Mouse (Mus musculus): ENCODE measurements around the gene Chid1. TPM values are rescaled to one million over a fixed set of nuclear protein-coding genes. Genes with fewer than 3 reads are reported as not detected.
"Not testable (repeated sequence)": the region's sequence is repeated elsewhere in the genome, so short reads cannot be mapped to it uniquely, and the experiment has no call there.

The Chid1 gene
- polyA plus RNA-seq, 1 experiment from 2014 or later, result 30.2 TPM

- WGBS, result 1% methylated on average over 23 of the region's 23 CpGs
- ATAC-seq (ENCODE audit: low FRiP score, low read depth), result peak; percentile 39
- H3K9ac ChIP-seq (replicated peaks), result peak overlapping the region; percentile 76
Measured at GRCm38 (mm10) chr7:141455610-141456314, 83.9 kb downstream of the Chid1 start.

GRCm38 (mm10) chr7:141454967-141455551, 84.6 kb downstream of the Chid1 start, which contains the start of gene Pnpla2:
Gene Pnpla2 (plus strand): TSS chr7:141455198.
- Histone ChIP-seq H3K36me3 (peaks cover 37% of the 10 kb centered on the region), H3K9me3 (no peaks in the 10 kb centered on the region), H3K9ac (replicated peaks) (peak within 1 kb of the TSS; percentile 76), H3K27ac (replicated peaks) (peak within 1 kb of the TSS; percentile 66), H3K4me3 (peak within 1 kb of the TSS; percentile 63), H3K4me1 (peaks cover 13% of the 10 kb centered on the region), H3K27me3 (peaks cover 31% of the 10 kb centered on the region), H3K4me2 (replicated peaks) (peak within 1 kb of the TSS; percentile 95)
- peak; percentile 81 for ATAC-seq (ENCODE audit: low FRiP score, low read depth)
- WGBS, result under 1% methylated on average over 45 of the region's 45 CpGs

More at GRCm38 (mm10) chr7:141455610-141456314, 83.9 kb downstream of the Chid1 start:
- H3K4me3 ChIP-seq, result peak overlapping the region; percentile 63
- H3K9me3 ChIP-seq, result no peaks in the 10 kb centered on the region
- peaks cover 31% of the 10 kb centered on the region for H3K36me3 ChIP-seq
- peak overlapping the region; percentile 66 for H3K27ac ChIP-seq (replicated peaks)
- H3K4me2 ChIP-seq (replicated peaks), result peak overlapping the region; percentile 95
- peaks cover 38% of the 10 kb centered on the region for H3K27me3 ChIP-seq
- H3K4me1 ChIP-seq, result peaks cover 13% of the 10 kb centered on the region

- Histone ChIP-seq H3K9ac (replicated peaks) (no peak overlapping the region), H3K4me3 (no peak overlapping the region), H3K36me3 (peaks cover 38% of the 10 kb centered on the region), H3K27me3 (peaks cover 17% of the 10 kb centered on the region), H3K4me2 (replicated peaks) (no peak overlapping the region), H3K4me1 (peaks cover 19% of the 10 kb centered on the region), H3K27ac (replicated peaks) (no peak overlapping the region), H3K9me3 (no peaks in the 10 kb centered on the region)
- 83% methylated on average over 2 of the region's 2 CpGs for WGBS
- ATAC-seq (ENCODE audit: low FRiP score, low read depth), result no peak
Measured at GRCm38 (mm10) chr7:141453636-141454035, 86.0 kb downstream of the Chid1 start.

GRCm38 (mm10) chr7:141451928-141452327, 87.7 kb downstream of the Chid1 start:
- H3K9ac ChIP-seq (replicated peaks), result no peak overlapping the region

GRCm38 (mm10) chr7:141447110-141447991, 92.3 kb downstream of the Chid1 start, which contains the start of gene Rplp2:
Gene Rplp2 (plus strand): TSS chr7:141447370.
- peak within 1 kb of the TSS; percentile 91 for H3K9ac ChIP-seq (replicated peaks)
- H3K4me3 ChIP-seq, result peak within 1 kb of the TSS; percentile 90
- peak within 1 kb of the TSS; percentile 81 for H3K27ac ChIP-seq (replicated peaks)
- H3K4me1 ChIP-seq, result peaks cover 33% of the 10 kb centered on the region
- under 1% methylated on average over 63 of the region's 63 CpGs for WGBS
- peak; percentile 90 for ATAC-seq (ENCODE audit: low FRiP score, low read depth)
- H3K9me3 ChIP-seq, result no peaks in the 10 kb centered on the region
- H3K36me3 ChIP-seq, result peaks cover 39% of the 10 kb centered on the region
- peak within 1 kb of the TSS; percentile 79 for H3K4me2 ChIP-seq (replicated peaks)
- H3K27me3 ChIP-seq, result no peaks in the 10 kb centered on the region

More at GRCm38 (mm10) chr7:141451928-141452327, 87.7 kb downstream of the Chid1 start:
- Histone ChIP-seq H3K36me3 (peaks cover 40% of the 10 kb centered on the region), H3K4me2 (replicated peaks) (no peak overlapping the region), H3K4me3 (no peak overlapping the region), H3K27ac (replicated peaks) (no peak overlapping the region), H3K9me3 (no peaks in the 10 kb centered on the region), H3K4me1 (peaks cover 26% of the 10 kb centered on the region), H3K27me3 (peaks cover 11% of the 10 kb centered on the region; the same call in 1 of the 2 replicates)
- no peak for ATAC-seq (ENCODE audit: low FRiP score, low read depth)

GRCm38 (mm10) chr7:141446374-141446773, 93.3 kb downstream of the Chid1 start:
- H3K4me1 ChIP-seq, result peaks cover 42% of the 10 kb centered on the region
- not testable (repeated sequence) for H3K9ac ChIP-seq (replicated peaks); H3K27ac ChIP-seq (replicated peaks); ATAC-seq (ENCODE audit: low FRiP score, low read depth); H3K9me3 ChIP-seq; H3K27me3 ChIP-seq; H3K4me3 ChIP-seq
- 75% methylated on average over 3 of the region's 3 CpGs for WGBS
- H3K4me2 ChIP-seq (replicated peaks), result peak overlapping the region; percentile 79; the same call in 1 of the 2 replicates
- H3K36me3 ChIP-seq, result peaks cover 34% of the 10 kb centered on the region

- Histone ChIP-seq H3K4me3 (peak within 1 kb of the TSS; percentile 41), H3K9ac (replicated peaks) (peak within 1 kb of the TSS; percentile 45), H3K27me3 (no peaks in the 10 kb centered on the region), H3K4me1 (peaks cover 38% of the 10 kb centered on the region), H3K9me3 (no peaks in the 10 kb centered on the region), H3K4me2 (replicated peaks) (peak within 1 kb of the TSS; percentile 61), H3K27ac (replicated peaks) (no peak within 1 kb of the TSS; the same call in 1 of the 2 replicates), H3K36me3 (peaks cover 25% of the 10 kb centered on the region)
- under 1% methylated on average over 25 of the region's 25 CpGs for WGBS
- peak; percentile 44 for ATAC-seq (ENCODE audit: low FRiP score, low read depth)
Measured at GRCm38 (mm10) chr7:141443828-141444237, 95.8 kb downstream of the Chid1 start, which contains the start of gene Pidd1. Gene Pidd1 (minus strand): TSS chr7:141444025.

Other genes starting within 250 kb of the Chid1 start
- gene Drd4, start 247.9 kb downstream of the Chid1 start, polyA plus RNA-seq (2016; fragmentation: Nextera tagmentation; extraction: Ambion mirVana), result 0.39 and 0.68 TPM in 2 replicates
- gene Deaf1, start 212.2 kb downstream of the Chid1 start, polyA plus RNA-seq (2016; fragmentation: Nextera tagmentation; extraction: Ambion mirVana), result 85.9 and 88.3 TPM in 2 replicates
- 64.9 and 68.9 TPM in 2 replicates for gene Tmem80, start 212.1 kb downstream of the Chid1 start, polyA plus RNA-seq (2016; fragmentation: Nextera tagmentation; extraction: Ambion mirVana)
- 0.86 and 1.4 TPM in 2 replicates for gene Eps8l2, start 201.0 kb downstream of the Chid1 start, polyA plus RNA-seq (2016; fragmentation: Nextera tagmentation; extraction: Ambion mirVana)
- gene Taldo1, start 147.7 kb downstream of the Chid1 start, polyA plus RNA-seq (2016; fragmentation: Nextera tagmentation; extraction: Ambion mirVana), result 362 and 364 TPM in 2 replicates
- 47.0 and 48.2 TPM in 2 replicates for gene Gatd1, start 125.7 kb downstream of the Chid1 start, polyA plus RNA-seq (2016; fragmentation: Nextera tagmentation; extraction: Ambion mirVana)
- gene Cend1, start 110.4 kb downstream of the Chid1 start, polyA plus RNA-seq (2016; fragmentation: Nextera tagmentation; extraction: Ambion mirVana), result 19.3 and 22.7 TPM in 2 replicates
- gene Slc25a22, start 102.0 kb downstream of the Chid1 start, polyA plus RNA-seq (2016; fragmentation: Nextera tagmentation; extraction: Ambion mirVana), result 52.6 and 52.7 TPM in 2 replicates
- gene Pidd1, start 95.8 kb downstream of the Chid1 start, polyA plus RNA-seq (2016; fragmentation: Nextera tagmentation; extraction: Ambion mirVana), result 9.6 and 12.3 TPM in 2 replicates
- 884 and 899 TPM in 2 replicates for gene Rplp2, start 92.5 kb downstream of the Chid1 start, polyA plus RNA-seq (2016; fragmentation: Nextera tagmentation; extraction: Ambion mirVana)
- 15.6 and 18.3 TPM in 2 replicates for gene Pnpla2, start 84.7 kb downstream of the Chid1 start, polyA plus RNA-seq (2016; fragmentation: Nextera tagmentation; extraction: Ambion mirVana)
- gene Cracr2b, start 78.8 kb downstream of the Chid1 start, polyA plus RNA-seq (2016; fragmentation: Nextera tagmentation; extraction: Ambion mirVana), result 5.4 and 6.0 TPM in 2 replicates
- 14.8 and 15.6 TPM in 2 replicates for gene Cd151, start 72.5 kb downstream of the Chid1 start, polyA plus RNA-seq (2016; fragmentation: Nextera tagmentation; extraction: Ambion mirVana)
- 73.8 and 75.0 TPM in 2 replicates for gene Polr2l, start 64.7 kb downstream of the Chid1 start, polyA plus RNA-seq (2016; fragmentation: Nextera tagmentation; extraction: Ambion mirVana)
- gene Tspan4, start 64.6 kb downstream of the Chid1 start, polyA plus RNA-seq (2016; fragmentation: Nextera tagmentation; extraction: Ambion mirVana), result 25.3 and 32.6 TPM in 2 replicates
- gene Ap2a2, start 22.3 kb upstream of the Chid1 start, polyA plus RNA-seq (2016; fragmentation: Nextera tagmentation; extraction: Ambion mirVana), result 109 and 113 TPM in 2 replicates
- 0.08 and 0.15 TPM in 2 replicates for gene Muc6, start 115.5 kb upstream of the Chid1 start, polyA plus RNA-seq (2016; fragmentation: Nextera tagmentation; extraction: Ambion mirVana)
- gene Muc2, start 150.5 kb upstream of the Chid1 start, polyA plus RNA-seq (2016; fragmentation: Nextera tagmentation; extraction: Ambion mirVana), result 0.18 TPM in 1 of 2 replicates, not detected in the other
- gene Muc5ac, start 249.1 kb upstream of the Chid1 start, polyA plus RNA-seq (2016; fragmentation: Nextera tagmentation; extraction: Ambion mirVana), result not detected in 2 replicates